Mouse (Mus musculus) T-cell, adult 2 months (primary cell): Measurements from ENCODE around the gene Exoc7.

Experiments
- DNase-seq: peaks from one replicate; pipeline ENCODE4 v3.0.0; 2022; ENCODE audit warnings: low spot score

Exoc7 gene

DNA sequence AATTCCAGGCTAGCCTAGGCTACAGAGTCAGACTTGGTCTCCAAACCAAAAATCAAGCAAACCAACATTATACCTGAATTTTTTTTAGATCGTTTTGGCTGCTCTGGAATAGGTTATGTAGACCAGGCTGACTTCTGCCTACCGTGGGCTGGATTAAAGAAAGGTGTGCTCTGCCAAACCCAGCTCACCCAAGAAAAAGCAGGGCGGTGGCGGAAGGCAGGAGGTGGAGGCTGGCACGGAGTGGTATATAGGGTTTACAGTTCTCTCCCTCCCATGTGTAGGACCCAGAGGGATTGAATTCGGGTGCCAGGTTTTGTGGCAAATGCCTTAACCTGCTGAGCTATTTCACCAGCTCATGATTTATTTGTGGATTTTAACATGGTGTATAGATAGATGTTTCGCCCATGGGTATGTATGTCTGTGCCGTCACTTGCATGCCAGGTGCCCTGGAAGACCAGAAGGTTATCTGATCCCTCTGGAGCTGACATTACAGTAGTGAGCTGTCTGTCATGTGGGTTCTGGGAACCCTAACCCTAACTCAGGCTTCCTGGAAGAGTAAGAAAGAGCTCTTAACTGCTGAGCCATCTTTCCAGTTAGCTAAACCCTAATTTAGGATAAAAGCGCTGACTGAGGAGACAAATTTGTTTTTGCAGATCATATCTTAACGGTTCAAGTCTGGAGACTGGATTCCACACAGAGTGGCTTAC lies at the start of gene Exoc7:
Gene Exoc7 (minus strand): TSS at position 215 of the 707 bp plus-strand sequence.
- DNase-seq: no peak

DNA sequence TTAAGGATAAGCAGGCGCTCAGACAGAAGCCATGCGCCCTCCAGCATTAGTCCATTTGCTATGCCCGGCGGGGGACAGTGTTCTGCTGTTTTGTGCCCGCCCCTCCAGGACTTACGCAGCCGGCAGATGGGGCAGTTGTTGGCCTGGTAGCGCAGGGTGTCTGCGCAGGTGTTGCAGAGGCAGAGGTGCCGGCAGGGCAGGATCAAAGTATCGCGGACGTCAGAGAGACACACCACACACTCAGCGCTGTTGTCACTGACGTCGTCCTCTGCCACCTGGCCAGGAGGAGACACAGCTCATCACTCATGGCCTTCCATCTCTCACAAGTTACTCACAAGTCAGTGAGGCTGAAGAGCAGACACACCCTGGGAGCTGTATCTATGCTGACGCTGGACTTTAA lies 47.5 kb upstream of the Exoc7 start:
- DNase-seq: peak; percentile 67

DNA sequence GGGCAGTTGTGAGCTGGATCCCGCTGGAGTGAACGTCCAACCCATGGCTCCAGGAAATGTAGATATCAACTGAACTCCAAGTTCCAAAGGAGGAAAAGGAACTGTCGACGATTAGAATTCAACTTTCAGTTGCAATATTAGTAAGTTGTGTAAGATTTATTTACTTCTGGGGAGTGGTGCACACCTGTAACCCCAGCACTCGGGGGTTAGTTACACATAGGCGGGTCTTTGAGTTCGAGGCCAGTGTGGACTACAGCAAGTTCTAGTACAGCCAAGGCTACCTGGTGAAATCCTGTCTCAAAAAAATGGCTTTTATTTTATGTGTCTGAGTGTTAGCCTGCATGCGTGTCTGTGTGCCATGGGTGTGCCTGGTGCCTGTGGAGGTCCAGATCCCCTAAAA lies 46.5 kb upstream of the Exoc7 start:
- DNase-seq: no peak

DNA sequence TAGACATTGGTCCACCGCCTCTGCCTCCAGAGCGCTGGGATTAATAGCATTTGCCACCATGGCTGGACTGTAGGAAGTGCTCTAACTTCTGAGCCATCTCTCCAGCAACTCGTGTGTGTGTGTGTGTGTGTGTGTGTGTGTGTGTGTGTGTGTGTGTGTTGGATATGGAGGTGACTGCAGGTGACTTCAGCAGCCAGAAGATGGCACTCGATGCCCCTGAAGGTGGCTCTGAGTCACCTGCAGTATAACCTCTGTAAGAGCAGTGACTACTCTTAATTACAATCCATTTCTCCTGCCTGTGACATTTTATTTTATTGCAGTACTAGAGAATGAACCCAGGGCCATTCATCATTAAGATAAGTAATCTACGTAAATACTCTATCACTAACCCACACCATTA lies 44.3 kb upstream of the Exoc7 start:
- no peak for DNase-seq

DNA sequence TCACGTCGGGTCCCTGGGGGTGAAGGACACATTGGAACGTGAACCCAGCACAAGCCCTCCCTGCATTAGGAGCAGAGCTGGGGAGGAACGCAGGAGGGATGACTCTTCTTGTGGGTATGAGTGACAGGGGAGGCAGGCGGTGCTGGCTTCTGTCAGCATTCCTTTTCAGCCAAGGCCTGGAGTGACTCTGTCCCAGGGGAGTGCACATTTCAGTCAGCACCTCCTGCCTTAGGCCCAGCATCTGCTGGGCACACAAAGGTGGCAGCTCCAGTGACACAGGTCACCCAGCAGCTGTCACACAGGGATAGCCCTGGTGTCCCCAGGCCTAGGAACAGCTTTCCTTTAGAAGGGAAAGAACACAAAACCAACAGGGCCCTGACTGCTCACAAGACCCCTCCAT lies 40.9 kb upstream of the Exoc7 start:
- DNase-seq: no peak

DNA sequence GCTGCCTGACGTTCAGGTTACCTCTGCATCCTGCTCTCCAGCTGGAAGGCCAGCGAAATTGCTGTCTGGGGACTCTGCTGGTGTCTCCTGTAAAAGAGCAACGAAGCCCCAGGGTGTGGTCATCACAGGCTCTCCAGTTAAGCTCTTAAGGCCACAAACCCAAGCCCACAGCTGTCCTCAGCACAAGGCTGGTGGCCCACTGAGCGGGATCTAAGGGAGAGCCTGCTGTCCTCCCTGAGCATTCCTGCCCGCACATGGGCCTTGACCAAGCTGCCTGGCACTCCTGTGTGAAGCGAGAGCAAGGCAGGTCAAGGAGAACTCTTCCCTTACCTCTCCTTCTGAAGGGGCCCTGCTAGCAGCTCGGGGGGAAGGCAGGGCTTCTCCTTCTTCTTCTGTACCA lies 40.0 kb upstream of the Exoc7 start:
- no peak for DNase-seq

DNA sequence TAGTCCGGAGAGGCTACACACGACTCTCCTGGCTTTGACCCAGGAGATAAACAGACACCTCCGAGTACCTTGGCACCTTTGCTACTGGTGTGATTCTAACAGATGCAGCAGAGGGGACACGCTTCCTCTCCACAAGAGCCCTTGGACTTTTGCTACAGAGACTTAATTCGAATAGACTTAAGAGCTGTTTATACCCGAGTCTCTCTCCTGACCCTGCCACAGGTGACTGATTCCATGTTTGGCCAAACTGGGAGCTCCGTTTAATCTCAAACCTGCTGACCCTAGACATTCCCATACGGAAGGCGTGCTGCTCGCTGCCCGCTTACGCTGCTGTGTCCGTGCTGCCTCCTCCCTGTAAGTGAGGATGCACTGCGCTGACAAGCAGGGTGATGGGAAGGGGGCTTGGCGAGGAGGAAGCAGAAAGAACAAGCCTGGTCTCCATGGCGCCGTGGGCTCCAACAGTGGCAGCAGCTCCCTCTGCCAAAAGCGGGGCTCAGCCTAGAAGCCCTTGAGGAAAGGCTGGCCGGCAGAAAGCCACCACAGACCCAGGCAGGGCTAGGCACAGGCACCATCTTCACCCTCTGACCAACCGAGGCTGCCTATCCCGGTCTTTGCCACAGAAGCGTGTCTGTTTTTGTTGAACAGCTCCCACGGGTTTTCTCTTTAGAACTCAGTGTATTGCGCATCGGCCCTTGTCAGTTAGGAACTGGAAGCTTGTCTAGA lies 35.2 kb upstream of the Exoc7 start:
- DNase-seq: no peak

DNA sequence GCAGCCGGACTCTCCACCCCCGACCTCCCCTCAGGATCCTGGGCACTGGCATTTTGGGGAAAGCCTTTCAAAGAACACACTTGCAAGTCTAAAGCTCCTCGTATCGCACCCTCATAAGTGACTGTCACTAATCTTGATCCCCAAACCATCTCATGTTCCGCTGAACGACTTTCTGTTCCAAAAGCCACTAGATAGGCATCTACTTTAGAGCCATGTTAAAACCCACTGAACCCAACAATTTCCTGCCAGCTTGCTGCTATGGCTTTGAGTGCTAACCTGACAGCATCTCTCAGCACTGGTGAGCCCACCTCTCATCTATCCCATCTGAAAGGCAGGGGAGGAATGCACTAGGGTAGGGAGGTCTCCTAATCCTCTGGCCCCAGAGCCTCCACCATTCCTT lies 30.5 kb upstream of the Exoc7 start:
- no peak for DNase-seq

DNA sequence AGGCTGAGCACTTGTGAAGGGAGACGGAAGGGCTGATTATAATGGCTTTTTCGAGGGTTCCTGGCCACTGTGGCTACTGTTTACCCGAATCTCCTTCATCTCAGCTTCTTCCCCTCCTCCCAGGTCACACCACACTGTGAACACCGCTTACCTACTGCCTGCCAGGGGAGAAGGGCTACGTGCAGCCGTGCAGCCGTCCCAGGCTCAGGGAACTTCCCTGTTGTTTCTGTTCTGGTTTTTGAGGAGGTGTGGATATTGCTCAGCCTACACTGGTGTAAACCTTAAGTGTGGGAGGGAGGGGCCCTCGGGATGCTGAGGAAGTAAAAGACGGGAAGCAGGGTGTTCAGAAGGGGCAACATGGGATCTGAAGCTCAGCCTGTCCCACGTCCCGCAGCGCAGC lies 30.0 kb upstream of the Exoc7 start:
- DNase-seq: no peak

DNA sequence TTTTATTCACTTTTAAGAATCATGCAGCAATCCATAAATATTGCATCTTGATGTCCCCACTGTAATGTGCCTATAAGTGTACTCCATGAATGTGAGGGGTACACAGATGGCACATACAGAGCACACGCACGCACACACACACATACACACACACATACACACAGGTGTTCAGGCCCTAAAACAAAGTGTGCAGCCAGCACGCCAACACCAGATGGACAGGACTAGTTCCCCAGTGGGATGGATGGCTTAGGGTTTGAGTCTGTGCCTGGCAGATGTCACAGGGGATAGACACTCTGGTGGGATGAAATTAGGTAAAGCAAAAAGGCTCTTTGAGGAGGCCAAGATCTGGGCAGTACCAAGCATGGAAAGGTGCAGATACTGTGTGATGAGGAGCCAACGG lies 29.4 kb upstream of the Exoc7 start:
- no peak for DNase-seq

DNA sequence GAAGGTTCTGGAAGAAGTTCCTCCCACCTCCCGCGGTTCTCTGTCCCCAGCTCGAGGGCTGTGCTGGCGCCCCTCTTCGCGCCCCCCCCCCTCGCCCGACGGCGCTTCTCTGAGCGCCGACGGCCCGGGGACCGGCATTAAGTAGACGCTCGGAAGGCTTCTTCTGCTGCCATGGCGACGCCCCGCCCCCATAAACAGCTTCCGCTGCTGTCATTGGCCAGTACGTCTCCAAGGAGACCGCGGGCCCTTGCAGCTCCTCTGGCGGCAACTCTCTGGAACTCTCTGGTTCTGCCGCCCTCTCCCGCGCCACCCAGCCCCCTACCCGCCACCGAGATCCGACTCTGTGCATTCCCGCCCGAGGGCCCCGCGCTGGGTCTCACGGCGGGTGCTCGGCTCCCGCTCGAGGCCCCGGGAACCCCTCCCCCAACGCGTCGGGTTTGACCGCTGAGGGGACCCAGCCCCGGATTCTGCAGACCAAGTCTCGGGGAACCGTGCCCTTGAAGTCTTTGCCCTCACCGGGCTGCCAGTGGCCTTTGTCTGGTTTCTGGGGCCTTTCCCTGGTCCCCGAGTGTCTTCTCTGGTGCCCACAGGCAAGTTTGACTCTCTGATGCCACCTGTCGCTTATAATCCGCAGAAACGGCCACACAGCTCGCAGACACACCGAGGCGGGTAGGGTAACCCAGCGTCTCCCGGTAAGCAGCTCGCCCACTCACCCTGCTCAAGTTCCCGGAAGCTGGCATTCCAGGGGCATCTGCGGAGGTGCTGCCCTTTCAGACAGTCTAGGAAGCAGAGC lies 28.4 kb upstream of the Exoc7 start, which contains the start of gene Foxj1:
Gene Foxj1 (minus strand): TSS at position 156 of the 793 bp plus-strand sequence.
- DNase-seq: peak; percentile 97

DNA sequence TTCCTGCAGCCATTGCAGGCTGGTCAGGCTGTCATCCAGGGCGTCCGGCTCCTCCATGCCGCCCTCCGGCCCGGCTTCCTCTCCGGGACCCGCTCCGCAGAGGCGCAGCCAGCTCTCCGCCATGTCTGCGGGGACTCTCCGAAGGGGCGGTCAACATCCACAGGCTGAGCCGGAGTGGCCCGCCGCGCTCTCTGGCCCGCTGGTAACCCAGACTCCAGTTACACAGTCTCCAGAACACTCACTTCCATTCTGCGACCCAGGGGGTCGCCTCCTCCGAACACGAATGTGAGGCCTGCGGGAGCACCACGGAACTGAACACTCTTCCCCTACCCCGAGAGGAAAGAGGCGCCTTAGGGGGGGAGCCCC lies 27.4 kb upstream of the Exoc7 start:
- no peak for DNase-seq

DNA sequence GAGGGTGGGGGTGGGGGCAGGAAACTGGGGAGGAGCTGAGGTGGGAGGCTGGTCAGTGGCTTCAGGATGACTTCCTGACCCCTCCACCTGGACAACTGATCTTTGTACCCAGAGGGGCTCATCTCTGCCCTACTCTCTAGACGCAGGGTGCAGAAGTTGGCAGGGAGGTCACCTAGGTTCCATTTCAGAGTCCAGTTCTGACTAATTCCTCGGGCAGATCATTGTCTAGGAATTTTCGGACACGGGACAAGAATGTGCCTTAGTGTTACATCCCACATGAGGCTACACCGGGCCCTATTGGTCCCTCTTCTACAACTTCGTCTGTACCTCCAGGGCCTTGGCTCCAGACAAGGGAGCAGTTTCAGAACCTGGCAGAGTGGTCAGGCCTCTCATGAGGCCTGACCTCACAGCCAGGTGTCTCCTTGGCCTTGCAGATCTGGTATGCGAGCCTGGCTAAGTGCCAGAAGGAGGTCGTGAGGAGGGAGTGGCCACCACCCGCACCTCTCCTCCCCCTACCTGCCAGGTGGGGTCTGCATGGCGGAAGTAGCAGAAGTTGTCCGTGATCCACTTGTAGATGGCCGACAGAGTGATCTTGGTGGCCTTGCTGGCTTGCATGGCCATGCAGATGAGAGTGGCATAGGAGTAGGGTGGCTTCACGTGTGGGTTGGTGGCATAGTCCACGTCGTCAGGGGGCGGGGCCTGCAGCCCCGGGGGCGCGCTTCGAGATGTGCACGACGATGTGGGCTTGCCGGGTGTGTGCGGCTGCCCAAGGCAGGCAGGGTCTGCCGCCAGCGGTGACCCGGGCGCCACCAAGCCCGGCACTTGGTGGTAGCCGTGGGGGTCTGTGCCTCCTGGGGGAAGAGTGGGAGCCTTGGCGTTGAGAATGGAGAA lies 26.7 kb upstream of the Exoc7 start:
- peak; percentile 19 for DNase-seq

DNA sequence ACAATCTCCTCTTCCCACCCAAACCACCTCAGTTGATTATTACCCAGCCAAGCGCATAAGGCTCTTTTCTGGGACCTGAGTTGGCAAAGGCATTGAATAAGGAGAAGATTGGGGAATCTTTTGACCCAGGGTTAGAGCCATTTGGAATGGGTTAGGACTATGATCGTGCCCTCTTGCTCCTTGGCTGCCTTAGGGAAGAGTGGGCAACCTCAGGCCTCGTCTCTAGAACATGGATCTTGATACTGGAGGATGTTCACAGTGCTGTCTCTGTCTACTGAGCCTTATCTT lies 25.9 kb upstream of the Exoc7 start:
- no peak for DNase-seq

DNA sequence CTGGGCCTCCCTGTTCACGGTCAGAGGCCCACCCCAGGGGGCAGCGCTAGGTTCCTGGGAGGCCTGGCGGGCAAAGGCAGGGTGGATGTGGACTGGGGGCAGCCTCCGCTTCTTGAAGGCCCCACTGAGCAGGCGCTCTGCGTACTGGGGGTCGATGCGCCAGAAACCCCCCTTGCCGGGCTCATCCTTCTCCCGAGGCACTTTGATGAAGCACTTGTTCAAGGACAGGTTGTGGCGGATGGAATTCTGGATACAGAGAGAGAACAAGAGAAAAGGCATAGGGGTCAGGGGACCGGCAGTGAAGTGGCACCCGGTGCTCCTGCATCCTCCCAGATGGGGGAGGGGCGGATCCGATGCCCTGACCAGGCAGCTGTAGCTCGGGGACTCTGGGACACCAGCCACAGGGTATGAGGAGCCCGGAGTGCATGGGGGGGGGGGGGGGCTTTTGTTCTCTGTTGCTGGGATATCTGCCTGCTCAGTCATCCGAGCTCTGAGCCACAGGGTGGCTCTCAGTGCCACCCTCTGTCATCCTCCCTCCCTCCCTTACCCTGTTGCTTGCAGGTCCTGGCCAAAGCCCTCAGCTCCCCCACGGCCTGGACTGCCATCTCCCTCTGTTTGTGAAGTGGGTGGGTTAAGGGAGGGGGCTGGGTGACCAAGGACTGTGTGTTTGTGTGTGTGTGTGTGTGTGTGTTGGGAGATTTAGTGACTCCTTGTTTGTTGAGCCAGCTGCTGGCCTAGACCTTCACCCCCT lies 25.4 kb upstream of the Exoc7 start:
- no peak for DNase-seq

DNA sequence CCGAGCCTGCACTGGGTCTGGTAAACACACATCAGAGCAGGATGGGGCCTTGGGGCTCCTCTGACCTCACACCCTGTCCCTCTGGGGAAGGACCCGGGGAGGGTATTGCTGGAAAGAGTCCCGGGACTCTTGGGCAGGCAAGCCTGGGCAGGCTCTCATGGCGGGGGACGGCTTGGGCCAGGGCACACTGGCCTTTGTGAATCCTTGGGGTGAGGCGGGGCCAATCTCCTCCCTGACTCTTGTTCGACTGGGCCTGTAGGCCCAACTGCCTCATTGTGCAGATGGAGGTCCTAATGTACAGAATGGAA lies 23.1 kb upstream of the Exoc7 start:
- no peak for DNase-seq

DNA sequence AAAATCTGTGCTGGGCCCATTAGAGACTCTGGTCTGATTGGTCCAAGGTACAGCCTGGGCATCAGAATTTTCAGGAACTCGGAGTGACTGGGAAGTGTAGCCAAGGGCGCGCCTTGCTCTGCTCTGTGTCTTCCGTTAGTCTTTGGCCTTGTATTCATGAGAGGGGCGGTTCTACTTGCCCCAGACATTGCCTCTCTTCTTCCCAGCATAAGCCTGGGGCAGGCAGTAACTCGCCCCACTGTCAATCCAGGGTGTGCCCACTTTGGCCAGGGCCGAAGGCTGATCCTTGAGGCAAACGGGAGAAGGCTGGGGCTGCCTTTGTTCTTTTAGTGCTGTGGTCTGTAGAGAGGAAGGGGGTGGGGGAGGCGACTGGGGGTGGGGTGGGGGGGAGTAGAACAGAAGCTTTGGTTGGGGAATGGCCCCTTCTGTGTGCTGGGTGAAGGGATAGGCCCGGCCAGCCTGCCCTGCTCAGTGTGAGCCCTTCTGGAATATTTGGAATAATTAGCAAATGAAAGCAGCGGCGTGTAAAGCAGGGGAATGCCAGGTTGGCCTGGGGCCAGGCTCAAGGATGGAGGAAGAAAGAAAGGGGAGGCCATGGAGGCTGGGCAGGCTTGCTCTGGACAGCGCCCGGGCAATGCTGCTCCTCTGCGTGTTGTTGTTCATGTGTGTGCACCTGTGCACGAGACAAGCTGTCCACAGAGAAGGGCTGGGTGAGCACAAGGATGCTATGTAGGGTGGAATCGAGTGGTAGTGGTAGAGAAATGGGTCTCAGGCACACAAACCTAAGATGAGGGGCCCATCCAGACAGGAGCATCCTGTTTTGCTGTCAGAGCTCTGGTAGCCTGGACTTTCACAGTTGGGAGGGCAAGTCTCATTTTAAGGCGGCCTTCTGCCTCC lies 22.5 kb upstream of the Exoc7 start:
- no peak for DNase-seq

DNA sequence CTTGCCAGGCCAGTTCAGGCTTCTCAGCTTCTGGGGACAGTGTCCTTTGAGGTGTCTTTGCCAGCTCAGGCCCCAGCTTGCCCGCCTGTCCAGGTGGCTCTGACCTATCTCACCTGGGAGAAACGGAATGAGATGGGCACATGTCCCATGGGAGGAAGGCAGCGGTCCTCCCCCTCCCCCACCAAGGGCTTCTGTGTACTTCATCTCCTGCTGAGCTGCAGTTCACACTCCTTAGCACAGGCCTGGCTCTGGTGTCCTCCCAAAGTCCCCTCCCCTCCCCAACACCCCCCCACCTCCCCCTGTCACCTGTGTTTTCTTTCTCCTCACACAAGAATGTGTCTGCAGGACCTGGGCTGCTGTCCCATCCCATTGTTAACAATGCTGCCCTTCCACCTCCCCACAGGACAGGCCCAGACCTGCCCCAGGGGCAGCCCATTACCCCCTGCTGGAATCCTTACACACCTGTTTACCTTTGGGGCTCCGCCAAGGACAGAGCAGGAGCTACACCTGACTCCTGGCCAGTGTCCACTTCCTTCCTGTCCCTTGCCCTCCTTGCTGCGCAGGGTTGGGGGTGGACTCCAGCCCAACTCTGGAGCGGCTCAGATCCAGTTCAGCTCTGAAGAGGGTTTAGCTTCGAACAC lies 20.1 kb upstream of the Exoc7 start:
- DNase-seq: no peak

DNA sequence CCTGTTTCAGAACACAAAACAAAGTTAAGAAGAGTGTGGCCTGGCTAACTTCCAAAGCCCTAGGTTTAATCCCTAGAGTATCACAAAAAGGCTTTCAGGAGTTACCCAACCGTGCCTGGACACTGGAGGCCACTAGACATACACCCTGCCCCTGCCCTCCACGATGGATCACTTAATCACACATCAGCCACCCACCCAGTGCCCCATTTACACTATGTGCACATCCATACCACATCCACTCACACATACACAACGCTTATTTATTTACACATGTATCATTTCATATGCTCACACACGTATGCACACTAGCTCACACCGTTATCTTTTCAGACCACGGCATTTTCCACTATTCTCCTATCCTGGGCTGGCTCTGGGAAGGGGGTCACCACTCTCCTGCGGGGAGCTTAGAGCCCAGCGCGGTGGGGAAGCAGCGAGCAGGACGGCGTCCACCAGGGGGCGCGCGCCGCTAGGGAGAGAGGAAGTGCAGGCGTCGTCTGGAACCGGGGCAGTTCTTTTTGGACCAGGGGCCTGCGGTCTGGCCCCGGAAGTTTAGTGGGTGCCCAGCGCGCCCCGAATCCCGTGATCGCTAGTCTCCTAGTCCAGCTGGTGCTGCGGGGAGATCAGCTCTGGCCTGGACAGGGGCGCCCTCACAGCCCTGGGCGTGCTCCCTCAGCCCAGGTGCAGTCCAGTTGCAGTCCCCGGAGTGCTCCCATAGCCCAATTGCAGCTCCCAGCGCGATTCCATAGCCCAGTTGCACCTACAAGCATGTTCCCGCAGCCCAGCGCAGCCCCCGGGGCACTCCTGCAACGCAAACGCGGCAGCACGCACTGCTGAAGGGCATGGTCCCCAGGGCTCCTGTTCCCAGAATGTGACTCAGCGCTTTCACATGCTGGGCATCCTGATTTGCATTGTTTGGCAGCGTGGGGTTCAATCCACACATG lies 12.0 kb upstream of the Exoc7 start:
- DNase-seq: peak; percentile 82
